Mouse (Mus musculus): ENCODE results near the gene Npepps.

GRCm38 (mm10) chr11:97315504-97316503 lies 35.4 kb upstream of the Npepps start, which contains the start of gene Mrpl45:
- TF ChIP-seq CTCF (IDR thresholded peaks at IDR 0.05; ENCODE audit: low read depth, low read length) (no peak), POLR2A (IDR thresholded peaks at IDR 0.05; ENCODE audit: borderline replicate concordance, low read depth, low read length) (no peak)

Measured in bone marrow macrophage, adult 2 months (primary cell).